Mouse (Mus musculus) ES-E14 (cell line): ENCODE measurements at regions not wholly inside any gene's neighbourhood (a gene's known extent, or its start where the extent isn't known, plus 50 kb on each side); places are given as distances from the start of the nearest gene placed in this dataset.

Experiments
- CHD2 ChIP-seq: IDR thresholded peaks from 2 replicates; pipeline ENCODE4 v1.6.1; 2014; ENCODE audit warnings: mild to moderate bottlenecking, low read depth, low read length, inconsistent platforms
- ZC3H11A ChIP-seq: IDR thresholded peaks from 2 replicates; pipeline ENCODE4 v1.6.1; 2012; ENCODE audit warnings: low read depth, mild to moderate bottlenecking, inconsistent platforms, low read length, borderline replicate concordance
- ZNF384 ChIP-seq: IDR thresholded peaks from 2 replicates; pipeline ENCODE4 v1.6.1; 2012; ENCODE audit warnings: low read depth, low read length, inconsistent platforms

- TF ChIP-seq CHD2 (no peak), ZC3H11A (no peak), ZNF384 (no peak)
These were observed 162.3 kb upstream of the Fstl4 start for GRCm38 (mm10) chr11:52602061-52602561.
